Mouse (Mus musculus): ENCODE measurements around the gene Tfdp2.
"Not testable (repeated sequence)": the region's sequence is repeated elsewhere in the genome, so short reads cannot be mapped to it uniquely, and the experiment has no call there.

DNA sequence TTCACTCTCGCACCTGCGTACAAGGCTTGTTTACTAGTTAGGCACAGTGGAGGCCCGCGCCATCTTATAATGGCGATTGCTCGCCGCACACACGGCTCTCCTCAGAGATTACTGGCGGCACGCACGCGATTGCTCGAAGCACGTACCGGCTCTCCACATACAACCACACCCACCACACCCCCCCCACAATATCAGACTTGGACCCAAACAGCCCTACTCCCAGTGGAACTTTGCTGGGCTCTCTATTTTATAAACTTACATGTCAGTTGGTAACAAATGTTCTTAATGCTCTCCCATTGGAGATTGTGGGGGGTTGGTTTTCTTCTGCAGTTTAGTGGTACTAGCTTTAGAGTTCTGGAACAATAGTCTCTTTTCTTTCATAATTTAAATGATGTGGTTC is 32.1 kb upstream of the Tfdp2 start:
- not testable (repeated sequence) for TF ChIP-seq GATA1 (IDR thresholded peaks at IDR 0.05; ENCODE audit: borderline replicate concordance, low read length); FLI1 (IDR thresholded peaks at IDR 0.05; ENCODE audit: low read length)
